Mouse (Mus musculus) kidney, adult 2 months (tissue): Measurements from ENCODE around the gene Ndufaf2.

Experiments
- CTCF ChIP-seq: fragments of 200-500 bp; conservative IDR thresholded peaks from 2 replicates; pipeline ENCODE4 v1.5.1; 2011; ENCODE audit warnings: low read depth, mild to moderate bottlenecking, control low read depth, low read length, moderate library complexity, mixed read lengths; ENCODE audit not compliant: insufficient read depth, insufficient read length
- POLR2A ChIP-seq: fragments of 200-500 bp; IDR thresholded peaks from one replicate; pipeline ENCODE4 v1.6.1; 2011; ENCODE audit warnings: low read depth, low read length, control low read depth

DNA sequence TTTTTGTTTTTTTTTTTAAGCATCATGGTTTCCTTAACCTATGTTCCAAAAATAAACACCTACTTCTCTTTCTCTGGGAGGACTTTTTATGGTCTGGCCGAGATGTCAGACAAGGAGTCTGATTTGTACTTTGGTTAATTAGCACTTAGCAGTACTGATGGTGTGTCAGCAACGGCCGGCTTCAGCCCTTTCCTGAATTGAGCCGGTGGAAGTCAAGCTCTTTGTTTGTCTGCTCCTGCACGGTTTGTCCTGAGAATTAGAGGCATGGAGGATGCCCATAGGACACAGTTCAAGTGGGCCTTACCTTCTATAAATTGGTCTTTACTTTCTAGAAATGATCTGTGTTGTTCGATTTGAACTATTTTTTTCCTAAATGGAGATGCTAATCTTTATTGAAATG is 111.5 kb downstream of the Ndufaf2 start:
- no peak for TF ChIP-seq CTCF
- no peak for TF ChIP-seq POLR2A
